Mouse (Mus musculus) spleen, postnatal 36 days (tissue): ENCODE data around the gene Fam53b.

Source experiments
- DNase-seq, 2 experiments: peaks; one replicate each; pipeline ENCODE4 v3.0.0; 2022; ENCODE audit warnings: low spot score in 2 of 2, mixed read lengths in 1 of 2

Fam53b gene

GRCm38 (mm10) chr7:132712956-132713355 lies 100.7 kb downstream of the Fam53b start:
- no peak for DNase-seq

GRCm38 (mm10) chr7:132712044-132712708 lies 101.5 kb downstream of the Fam53b start:
- no peak for DNase-seq

- DNase-seq: no peak
Observed at GRCm38 (mm10) chr7:132711579-132711978, 102.1 kb downstream of the Fam53b start.

- no peak for DNase-seq
Observed at GRCm38 (mm10) chr7:132705130-132705529, 108.6 kb downstream of the Fam53b start.

GRCm38 (mm10) chr7:132704310-132704875 lies 109.3 kb downstream of the Fam53b start:
- no peak for DNase-seq

- no peak for DNase-seq
Observed at GRCm38 (mm10) chr7:132703515-132704309, 110.0 kb downstream of the Fam53b start.

GRCm38 (mm10) chr7:132702492-132703070 lies 111.1 kb downstream of the Fam53b start:
- no peak for DNase-seq

- DNase-seq: no peak
Observed at GRCm38 (mm10) chr7:132702024-132702423, 111.7 kb downstream of the Fam53b start.

GRCm38 (mm10) chr7:132701412-132701811 lies 112.3 kb downstream of the Fam53b start:
- DNase-seq: no peak

- peak in 1 of 2 experiments; percentile 33 for DNase-seq
Observed at GRCm38 (mm10) chr7:132700107-132700506, 113.6 kb downstream of the Fam53b start.

- DNase-seq: peak in 1 of 2 experiments; percentile 54
Observed at GRCm38 (mm10) chr7:132699639-132700038, 114.0 kb downstream of the Fam53b start.

- DNase-seq: no peak
Observed at GRCm38 (mm10) chr7:132699165-132699564, 114.5 kb downstream of the Fam53b start.

GRCm38 (mm10) chr7:132698737-132699136 lies 114.9 kb downstream of the Fam53b start:
- no peak for DNase-seq

GRCm38 (mm10) chr7:132697258-132697796 lies 116.4 kb downstream of the Fam53b start:
- peak in 1 of 2 experiments; percentile 22 for DNase-seq

GRCm38 (mm10) chr7:132693561-132693960 lies 120.1 kb downstream of the Fam53b start:
- DNase-seq: no peak

- no peak for DNase-seq
Observed at GRCm38 (mm10) chr7:132692719-132693118, 121.0 kb downstream of the Fam53b start.

GRCm38 (mm10) chr7:132690716-132691472 lies 122.8 kb downstream of the Fam53b start:
- no peak for DNase-seq

GRCm38 (mm10) chr7:132689722-132690121 lies 124.0 kb downstream of the Fam53b start:
- no peak for DNase-seq

- DNase-seq: no peak
Observed at GRCm38 (mm10) chr7:132688721-132689120, 125.0 kb downstream of the Fam53b start.

- no peak for DNase-seq
Observed at GRCm38 (mm10) chr7:132687897-132688296, 125.8 kb downstream of the Fam53b start.

GRCm38 (mm10) chr7:132686515-132686914 lies 127.2 kb downstream of the Fam53b start:
- DNase-seq: peak; percentile 56 to 69
